Mouse (Mus musculus) frontal cortex, postnatal 25 days (tissue): ENCODE data around the gene Slc35c1.

ENCODE experiments used
- DNase-seq, 2 experiments: peaks; one replicate each; pipeline ENCODE4 v3.0.0; 2022; ENCODE audit warnings: low spot score in 2 of 2

Slc35c1 gene

DNA sequence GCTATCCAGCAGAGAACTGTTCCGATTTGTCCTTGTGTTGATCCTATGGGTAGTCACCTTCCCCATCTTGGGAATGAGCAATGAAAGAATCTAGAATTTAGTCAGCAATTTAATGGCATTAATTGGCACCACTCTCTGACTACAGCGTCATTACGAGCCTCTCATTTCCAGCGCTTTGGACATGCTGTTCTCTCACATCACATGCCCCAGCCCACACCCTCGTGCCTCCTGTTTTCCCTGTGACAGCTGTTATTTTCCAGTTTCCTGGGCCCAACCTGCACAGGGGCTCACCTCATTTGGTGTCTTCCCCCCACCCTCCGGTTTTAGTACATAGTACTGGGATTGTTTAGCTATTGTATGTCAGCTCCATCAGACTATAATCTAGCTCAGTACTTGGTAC, 25.3 kb downstream of the Slc35c1 start:
- DNase-seq = no peak

DNA sequence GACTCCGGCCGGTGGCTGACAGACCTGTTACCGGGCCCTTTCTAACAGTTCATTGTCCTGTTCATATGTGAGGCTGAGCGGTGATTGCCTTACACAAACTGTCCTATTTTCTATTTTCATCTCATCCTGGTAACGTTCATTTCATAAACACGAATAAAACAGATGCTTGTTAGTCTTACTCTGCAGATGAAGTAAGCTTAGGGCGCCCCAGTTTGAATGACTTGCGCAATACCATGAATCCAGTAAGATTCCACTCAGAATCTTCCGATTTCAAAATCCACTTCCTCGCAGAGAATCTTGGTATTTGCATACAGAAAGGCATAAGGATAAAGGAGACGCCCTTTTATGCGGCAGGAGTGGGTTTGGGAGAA, 26.0 kb downstream of the Slc35c1 start:
- DNase-seq = no peak

DNA sequence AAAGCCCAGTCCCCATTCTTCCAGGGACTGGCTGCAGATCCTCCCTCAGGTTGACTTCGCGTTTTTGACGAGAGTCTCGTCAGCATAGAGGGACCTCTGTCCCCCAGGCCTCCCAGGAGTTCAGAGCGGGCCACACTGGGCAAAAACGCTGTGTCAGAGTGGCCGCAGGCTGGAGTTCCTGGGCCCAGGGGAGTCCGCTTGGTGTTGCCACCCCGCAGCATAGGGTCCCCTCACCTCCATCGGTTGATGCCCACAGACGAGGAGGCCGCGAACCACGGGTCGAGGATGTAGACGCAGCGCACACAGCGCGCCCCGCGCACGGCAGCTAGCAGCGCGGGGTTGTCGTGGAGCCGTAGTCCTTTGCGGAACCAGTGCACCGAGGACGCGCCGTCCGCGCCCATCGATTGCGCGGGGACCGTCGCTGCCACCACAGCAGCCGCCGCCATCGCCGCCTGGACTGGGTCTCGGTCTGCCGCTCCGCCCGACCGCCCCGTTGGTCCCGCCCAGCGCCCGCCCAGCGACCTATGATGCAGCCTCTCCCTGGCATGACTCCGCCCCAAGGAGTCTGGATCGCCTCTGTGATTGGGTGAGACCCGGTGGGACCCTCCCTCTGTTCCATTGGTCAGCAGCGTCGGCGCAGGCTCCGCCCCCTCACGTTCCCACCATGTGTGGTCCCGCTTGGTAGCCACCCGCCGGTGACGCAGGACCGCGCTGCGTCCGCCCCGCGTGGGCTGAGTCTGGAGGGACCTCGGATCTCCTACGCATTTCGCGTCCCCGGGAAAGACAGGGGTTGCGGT, 26.6 kb downstream of the Slc35c1 start, which contains the start of gene Cry2:
TSS of gene Cry2 (minus strand) at position 466 of the 797 bp plus-strand sequence.
- peak; percentile 92 to 98 for DNase-seq

DNA sequence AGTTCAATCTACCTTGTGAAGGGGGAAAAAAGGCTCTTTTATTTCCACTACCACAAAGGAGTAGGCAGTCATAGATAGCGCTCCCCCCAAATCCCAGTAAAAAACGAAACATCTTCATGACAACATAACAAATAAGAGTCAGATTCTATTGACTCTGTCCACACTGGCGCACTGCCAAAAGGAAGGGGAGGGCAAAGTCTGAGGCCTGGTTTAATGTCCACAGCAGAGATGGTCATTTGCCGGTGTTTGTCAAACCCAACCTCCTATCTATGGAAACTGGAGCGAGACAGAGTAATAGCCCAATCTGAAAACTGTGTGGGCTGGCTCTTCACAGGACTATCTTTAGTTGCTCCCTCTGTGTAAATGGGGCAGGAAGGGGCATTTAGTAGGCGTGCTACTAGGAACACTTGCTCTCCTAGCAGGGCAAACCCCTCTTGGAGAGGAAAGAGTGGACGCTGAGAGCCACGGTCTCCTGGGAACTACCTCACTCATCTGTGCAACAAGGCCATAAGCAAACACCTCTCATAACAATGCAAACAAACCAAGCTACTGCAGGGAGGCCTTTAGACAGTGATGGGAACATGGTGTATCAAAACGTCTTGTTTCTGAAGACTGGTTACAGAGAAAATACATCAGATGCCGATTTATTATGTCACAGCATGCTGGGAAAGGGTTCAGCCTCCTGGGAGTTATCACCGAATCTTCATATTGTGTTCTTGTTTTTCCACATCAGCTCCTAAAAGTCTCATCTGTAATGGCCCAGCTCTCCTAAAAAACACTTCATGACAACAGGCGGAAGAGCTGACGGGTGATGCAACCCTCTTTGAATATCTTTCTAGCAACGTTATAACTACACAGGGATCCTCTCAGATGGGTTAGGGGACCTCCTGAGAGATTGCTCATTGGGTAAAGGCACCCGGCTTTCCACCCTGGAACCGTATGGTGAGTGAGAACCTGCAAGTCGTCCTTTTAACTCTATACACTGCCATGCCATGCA, 27.7 kb downstream of the Slc35c1 start:
- DNase-seq = no peak

DNA sequence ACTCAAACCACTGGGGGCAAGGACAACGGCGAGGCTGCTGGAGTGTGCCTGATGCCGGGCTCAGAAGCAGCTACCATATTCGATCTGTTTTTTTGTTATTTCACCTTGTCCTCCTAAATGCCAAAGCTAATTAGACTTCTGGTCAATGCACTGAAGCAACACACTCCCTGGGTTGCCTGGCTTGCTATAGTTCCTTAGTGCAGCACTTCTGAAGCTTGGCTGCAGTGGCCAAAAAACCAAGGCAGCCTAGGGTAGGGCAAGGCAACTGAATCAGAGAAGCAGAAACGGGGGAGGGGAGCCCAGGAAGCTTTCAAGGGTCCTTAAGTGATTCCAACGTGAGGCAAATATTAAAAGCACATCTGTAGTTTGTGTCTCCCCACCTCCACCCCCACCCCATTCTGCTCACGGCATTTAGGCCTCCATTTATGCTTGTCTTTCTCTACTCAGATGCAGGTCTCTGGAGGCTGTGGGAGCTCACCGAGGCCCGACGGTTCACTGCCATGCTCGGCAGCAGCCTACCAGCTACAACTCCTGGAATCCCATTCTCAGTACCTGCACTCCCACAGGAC, 28.6 kb downstream of the Slc35c1 start:
- no peak for DNase-seq

DNA sequence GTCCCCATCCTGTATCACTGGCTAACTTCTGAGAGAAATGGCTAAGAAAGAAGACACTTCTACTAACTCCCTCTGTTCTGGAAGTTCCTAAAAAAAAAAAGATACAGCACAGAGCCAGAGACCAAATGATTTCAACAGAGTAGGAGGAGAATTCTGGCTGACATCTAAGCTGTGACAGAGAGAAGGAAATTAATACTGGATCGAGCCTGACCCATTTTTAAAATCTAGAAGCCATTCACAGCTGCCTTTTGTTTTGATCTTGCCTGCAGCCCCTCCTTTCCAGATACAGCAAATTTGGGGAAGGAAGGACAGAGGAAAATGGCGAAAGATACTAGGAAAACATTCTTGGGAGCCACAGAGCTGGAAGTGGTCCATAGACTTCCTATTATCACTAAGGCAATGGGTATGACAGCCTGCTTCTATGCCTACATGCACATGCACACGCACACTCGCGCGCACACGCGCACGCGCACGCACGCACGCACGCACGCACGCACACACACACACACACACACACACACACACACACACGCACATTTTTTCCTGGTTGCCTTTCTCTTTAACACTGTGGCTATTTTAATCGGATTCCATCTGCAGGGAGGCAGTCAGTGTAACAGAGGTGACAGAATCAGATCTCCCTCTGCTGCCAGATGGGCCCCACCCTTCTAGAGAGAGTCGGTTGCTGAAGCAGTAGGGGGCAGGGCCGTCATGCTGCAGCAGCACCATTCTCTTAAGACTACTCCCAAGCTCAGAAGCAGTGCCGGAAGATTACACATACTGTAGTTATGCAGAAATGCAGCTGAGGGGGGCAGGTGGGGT, 29.4 kb downstream of the Slc35c1 start:
- peak in 1 of 2 experiments; percentile 28 for DNase-seq

DNA sequence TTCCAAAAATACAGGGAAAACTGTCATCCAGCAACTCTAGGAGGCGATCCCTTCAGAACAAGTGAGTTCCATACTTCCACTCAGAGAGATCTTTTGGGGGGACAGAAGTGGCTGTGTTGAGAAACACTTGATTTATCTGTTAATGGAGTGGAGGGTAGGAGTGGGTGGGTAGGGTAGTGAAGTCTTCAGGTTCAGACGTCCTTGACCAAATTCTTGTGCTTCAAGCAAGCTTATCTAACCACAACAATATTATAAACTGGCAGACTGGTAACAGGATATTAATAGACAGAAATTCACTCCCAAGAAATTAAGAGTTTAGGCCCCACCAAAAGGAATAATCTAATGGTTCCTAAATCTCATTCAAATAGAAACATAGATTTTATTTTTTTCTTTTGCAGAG, 30.2 kb downstream of the Slc35c1 start:
- no peak for DNase-seq

DNA sequence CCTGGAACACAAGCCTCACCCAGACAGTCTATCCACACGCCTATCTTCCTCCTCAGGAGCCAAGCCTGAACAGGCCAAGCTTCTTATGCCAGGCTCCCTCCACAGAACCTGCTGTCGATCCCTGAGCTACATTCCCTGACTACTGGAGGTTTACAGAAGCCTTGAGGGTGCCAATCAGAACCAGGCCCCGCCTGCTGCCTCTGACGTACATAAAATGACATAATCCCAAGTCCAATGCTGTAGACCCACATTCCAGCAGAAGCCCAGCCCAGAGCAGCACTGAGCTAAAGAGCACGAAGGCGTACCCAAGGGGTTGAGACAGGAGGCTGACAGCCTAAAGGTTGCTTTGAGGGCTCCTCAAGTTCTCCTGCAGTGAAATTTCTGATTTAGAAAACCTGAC, 32.5 kb downstream of the Slc35c1 start:
- DNase-seq = peak; percentile 58 to 69

DNA sequence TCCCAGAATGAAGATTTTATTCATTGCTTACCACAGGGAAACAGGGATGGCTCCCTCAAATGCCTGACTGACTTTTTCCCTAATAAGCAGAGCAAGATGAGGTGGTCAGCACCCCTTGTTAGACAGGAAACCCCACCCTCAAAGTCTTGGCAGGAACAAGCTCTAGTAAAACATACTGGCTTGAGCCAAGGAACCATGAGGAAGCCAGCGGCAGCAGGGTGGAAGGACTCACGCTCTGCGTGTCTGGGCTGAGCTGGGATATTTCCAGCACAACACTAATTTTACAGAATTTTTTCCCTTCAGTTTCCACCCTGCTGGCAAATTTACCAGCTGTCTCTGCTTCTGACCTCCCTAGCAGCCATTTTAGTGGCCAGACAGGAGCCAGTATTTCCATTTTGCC, 33.9 kb downstream of the Slc35c1 start:
- no peak for DNase-seq

DNA sequence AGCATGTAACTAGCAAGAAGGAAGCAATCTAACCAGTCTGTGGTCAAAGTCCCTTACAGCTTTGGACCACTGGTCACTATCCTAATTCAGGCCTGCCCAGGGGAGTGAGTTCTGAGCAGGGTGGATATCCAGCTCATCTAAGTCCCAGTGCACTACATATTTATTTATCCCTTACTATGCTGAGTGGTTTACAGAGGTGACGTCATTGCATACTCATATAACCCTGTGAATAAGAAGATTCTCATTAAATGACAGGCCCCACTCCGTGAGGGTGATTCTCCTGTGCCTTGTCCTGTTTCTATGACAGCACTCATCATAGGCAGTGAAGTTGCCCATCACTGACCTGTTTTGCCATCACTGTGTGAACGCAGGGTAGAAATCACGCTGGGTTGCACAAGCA, 35.0 kb downstream of the Slc35c1 start:
- no peak for DNase-seq

DNA sequence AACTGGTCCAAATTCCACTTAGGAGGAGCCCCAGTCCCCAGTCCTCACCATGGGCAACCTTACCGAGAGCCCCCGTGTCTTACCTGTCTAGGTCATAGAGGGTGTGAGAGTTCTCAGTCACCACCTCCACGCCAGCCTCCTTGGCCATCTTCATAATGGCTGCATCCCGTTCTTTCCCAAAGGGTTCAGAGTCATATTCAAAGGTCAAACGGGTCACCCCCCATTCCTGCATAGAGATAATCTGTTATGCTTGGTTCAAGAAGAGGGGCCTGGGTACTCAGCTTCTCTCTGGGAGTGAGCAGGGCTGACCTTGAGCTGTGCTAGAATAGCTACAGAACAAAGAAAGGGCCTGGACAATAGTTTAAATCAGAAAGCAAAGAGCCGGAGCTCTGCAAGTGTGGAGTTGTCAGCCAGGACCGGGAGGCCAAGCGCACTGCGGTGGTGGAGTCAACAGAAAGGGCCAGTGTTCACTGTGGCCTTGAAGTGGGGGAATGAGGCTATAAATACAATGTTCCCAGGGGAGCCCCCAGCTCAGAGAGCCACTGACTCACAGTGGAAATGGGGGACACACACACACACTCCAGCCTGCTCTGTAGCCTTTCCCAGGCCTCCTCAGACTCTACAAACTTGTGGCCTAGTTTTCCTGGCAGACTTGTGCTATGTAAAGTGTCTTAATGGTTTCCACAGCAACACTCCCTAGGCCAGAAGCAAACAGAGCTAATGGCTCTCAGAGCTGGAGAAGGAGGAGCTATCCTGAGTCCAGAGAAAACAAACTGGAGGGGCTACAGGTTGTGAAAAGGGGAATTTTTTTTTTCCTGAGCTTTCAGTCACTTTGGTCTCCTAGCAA, 35.7 kb downstream of the Slc35c1 start:
- no peak for DNase-seq

DNA sequence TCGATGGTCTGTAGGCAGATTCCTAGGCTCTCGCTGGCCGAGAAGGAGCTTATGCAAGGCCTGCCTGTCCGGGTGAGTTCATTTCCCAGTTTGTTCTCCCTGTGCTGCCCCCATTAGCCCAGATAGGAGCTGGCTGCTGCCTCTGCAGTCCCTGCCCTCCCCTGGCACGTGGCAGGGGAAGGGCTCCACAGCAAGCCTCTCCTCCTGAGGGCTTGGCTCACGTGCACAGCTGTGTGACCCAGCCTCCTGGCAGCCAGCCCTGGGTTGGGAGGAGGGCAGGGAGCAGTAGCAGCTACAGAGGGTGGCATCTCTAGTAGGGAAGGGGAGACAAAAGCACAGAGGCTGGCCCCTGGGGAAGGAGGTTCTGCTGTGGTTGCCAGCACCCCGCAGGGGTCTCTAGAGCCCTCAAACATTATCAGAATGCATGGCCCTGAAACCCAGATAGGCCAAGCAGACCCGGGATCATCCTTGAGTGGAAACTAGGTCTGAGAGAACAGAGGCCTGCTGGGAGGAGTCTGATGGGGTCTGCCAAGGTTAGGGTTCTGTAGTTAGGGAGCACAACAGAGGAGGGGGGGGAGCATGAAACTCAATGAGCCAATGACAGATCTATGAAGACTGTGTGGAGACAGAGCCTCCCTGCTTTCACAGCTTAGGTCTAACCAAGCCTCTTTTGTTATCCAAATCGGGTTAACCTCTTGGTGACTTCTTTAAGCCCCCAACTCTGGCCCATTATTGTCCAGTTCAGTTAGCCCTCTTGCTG, 36.5 kb downstream of the Slc35c1 start:
- DNase-seq = peak; percentile 72 to 77

DNA sequence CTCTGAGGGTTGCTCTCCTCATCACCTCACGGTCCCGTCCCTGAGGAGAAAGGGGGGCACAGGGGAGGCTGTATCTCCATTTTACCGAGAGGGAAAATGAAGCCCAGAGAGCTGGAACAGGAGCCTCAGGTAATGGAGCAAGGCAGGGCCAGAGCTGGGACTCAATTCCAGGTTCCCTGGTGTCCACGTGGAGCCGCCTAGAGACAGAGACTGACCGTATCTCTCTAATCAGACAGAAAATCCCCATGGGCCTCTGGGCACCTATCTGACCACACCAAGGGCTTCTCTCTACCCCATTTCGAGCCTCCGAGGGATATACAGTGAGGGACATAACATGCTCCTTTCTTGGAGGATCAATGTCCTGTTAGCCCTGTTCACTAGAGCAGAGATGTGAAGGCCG, 37.2 kb downstream of the Slc35c1 start:
- DNase-seq = no peak

DNA sequence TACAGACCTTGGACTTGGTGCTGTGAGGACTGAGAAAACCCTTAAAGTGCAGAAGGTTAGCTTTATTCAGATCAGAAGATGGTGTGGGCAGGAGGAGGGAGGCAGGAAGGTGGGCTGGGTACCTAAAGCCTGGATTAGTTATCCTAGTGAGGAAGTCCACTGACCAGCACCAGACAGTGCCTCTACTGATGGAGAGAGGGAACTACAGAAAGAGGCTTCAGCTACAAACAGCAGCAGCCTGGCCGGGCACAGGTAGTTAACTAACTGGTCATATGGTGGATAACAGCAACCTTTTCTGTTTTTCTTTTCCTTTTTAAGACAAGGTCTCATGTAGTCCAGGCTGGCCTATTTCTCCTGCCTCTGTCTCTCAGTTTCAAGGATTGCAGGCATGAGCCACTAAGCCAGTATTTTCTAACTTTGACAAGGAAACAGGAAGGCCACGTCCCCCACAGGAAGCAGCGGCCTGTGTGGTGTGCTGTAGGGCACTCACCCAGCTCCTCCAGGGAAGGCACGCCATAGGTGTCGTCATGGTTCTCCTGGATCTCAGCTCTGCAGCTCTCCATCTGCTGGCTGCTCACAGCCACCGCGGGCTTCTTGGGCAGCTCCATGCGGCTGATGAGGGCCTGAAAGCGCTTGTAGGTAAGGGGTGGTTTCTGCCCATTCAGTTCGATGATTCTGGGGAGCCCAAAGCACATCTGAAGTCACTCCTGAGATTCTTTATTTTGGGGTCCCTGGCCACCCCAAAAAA, 37.8 kb downstream of the Slc35c1 start:
- no peak for DNase-seq

DNA sequence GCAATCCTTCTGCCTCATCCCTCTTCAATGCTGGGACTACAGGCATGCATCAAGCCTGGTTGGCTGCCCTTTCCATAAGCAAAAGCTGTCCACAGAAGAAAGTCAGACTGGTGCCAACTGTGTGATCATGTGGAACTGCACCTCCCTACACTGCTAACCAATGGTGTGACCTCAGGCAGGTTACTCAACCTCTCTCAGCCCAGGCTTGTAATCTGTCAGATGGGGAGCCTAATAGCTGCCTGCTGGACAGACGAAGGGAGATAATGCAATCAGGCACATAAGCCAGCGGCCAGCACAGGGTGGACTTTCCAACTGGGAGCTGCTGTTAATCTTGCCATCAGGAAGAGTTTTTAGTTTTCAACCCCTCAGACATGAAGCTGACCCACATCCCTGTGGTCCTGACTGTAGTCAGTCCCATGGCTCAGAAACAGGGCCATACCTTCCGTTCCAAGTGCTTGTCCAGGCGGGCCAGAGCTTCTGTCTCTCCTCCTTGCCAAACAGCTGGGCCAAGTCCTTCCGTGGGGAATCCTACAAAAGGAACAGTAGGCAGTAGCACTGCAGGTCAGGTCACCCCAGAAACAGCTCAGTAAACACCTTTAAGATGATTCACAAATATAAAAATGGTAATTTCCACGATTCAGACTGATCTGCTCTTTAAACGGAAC, 38.5 kb downstream of the Slc35c1 start:
- DNase-seq = no peak

DNA sequence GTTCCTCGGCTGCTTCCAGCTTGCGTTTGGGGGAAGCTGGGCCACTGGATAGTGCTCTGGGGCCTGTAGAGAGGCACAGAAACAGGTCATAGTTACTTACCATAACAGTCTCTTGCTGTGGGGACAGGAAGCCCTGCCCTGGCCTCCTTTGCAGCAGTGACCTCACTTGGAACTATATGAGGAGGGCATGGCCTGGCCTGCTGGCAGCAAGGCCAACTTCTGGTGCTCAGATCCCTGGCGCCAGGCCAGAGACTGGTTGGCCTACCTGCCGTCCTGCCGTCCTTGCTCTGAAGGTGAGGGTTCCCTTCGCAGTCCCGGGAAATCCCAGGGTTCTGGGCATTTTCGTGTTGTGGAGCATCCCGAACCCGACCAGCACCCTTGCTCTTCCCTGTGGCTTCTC, 48.6 kb downstream of the Slc35c1 start:
- no peak for DNase-seq

DNA sequence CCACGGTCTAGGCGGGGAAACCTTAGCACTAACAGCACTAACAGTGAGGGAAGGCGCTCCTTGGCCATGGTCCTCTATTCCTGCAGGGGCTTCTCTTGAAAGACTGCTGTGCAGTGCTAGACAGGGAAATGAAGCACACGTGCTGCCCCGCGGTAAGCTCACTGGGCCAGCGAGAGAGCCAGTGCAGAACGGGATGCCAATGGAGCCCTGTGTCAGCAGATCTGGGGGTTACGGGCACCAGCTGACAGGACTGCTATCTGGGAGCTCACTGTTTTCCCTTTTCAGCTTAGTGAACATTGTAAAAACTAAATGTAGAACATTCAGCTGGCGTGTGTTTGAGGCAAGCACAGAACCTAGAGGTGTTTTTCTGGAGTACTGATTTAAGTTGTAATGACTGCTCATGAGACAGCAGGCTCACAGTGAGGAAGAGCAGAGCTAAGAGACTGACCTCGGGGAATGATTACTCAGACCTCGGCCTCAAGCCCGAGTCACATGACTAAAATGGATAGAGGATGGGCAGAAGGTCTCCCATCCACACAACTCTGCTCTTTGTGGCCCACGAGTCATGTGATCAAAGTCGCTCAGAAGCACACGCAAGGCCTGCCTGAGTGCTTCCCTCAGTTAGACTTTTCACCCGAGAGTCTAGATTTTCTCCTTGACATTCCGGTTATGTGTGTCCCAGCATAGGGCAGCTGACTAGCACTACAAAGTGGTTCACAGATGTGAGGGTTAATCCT, 51.9 kb downstream of the Slc35c1 start:
- DNase-seq = no peak

DNA sequence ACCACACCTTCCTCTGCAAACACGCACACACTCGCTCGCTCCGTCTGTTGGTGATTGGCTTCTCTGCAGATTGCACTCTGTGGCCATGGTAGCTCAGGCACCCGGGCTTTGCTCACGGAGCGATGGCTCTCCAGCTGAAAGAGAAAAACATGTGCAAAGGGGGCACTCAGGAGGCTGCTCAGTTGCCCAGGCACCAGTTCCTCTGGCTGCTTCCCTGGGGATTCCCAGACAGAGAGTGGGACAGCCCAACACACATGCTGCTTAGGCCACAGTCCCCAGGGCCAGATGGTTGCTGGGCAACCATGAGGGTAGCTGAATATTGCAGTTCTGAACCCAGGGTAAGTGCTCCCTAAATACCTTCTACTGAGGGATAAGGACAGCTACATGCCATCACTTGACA, 54.7 kb downstream of the Slc35c1 start:
- DNase-seq = no peak
